Mouse (Mus musculus) spleen, adult 2 months (tissue): ENCODE results near the gene Zbtb34. TPM values are rescaled to one million over a fixed set of nuclear protein-coding genes. Genes with fewer than 3 reads are reported as not detected.

ENCODE experiments used
- DNase-seq, 2 experiments: peaks; one replicate each; pipeline versions ENCODE4 v3.0.0 to v3.0.0-alpha.2; 2012 to 2021; ENCODE audit warnings: low spot score in 2 of 2, low read depth in 1 of 2
- H3K27ac ChIP-seq: fragments of 200-500 bp; 2 replicates; pipeline ENCODE4 v1.5.1; 2012; ENCODE audit warnings: low read length, inconsistent platforms; ENCODE audit not compliant: insufficient read depth
- H3K27me3 ChIP-seq: fragments of 200-500 bp; 2 replicates; pipeline ENCODE4 v1.6.1; 2012; ENCODE audit warnings: mild to moderate bottlenecking, moderate library complexity, low read length, inconsistent platforms; ENCODE audit not compliant: control insufficient read depth, insufficient read depth
- H3K36me3 ChIP-seq: fragments of 200-500 bp; 2 replicates; pipeline ENCODE4 v1.6.1; 2012; ENCODE audit warnings: mild to moderate bottlenecking, low read length, inconsistent platforms; ENCODE audit not compliant: control insufficient read depth, insufficient read depth
- H3K4me1 ChIP-seq: fragments of 200-500 bp; 2 replicates; pipeline ENCODE4 v1.6.1; 2011; ENCODE audit warnings: inconsistent platforms; ENCODE audit not compliant: control insufficient read depth, insufficient read depth, insufficient read length
- H3K4me3 ChIP-seq: fragments of 200-500 bp; 2 replicates; pipeline ENCODE4 v1.5.1; 2011; ENCODE audit warnings: mild to moderate bottlenecking, inconsistent platforms; ENCODE audit not compliant: insufficient read depth, insufficient read length; ENCODE audit errors: extremely low read depth
- CTCF ChIP-seq: fragments of 200-500 bp; IDR thresholded peaks from 2 replicates; pipeline ENCODE4 v1.5.1; 2011; ENCODE audit warnings: mild to moderate bottlenecking, inconsistent platforms; ENCODE audit not compliant: insufficient read depth, insufficient read length, insufficient replicate concordance; ENCODE audit errors: extremely low read depth
- POLR2A ChIP-seq: fragments of 200-500 bp; IDR thresholded peaks from 2 replicates; pipeline ENCODE4 v1.6.1; 2011; ENCODE audit warnings: low read depth, low read length, inconsistent platforms
- WGBS: fragments of 180-500 bp; shearing (Covaris S2); methylation state at CpG from one replicate; pipeline ENCODE4 v1.1.7; 2018; 5-methylcytosine and 5-hydroxymethylcytosine counted together
- polyA plus RNA-seq: library from polyadenylated mRNA; depleted of rRNA; stranded (reverse); fragments of >200 nt; gene quantifications from 2 replicates; pipeline ENCODE4 v1.2.3, GENCODE M21; 2012; rRNA removed

The Zbtb34 gene
- polyA plus RNA-seq, 1 experiment: 6.5 TPM

- DNase-seq: no peak
- no peaks in the 10 kb centered on the region for H3K4me1 ChIP-seq
- WGBS: 95% methylated on average over 4 of the region's 4 CpGs
- H3K4me3 ChIP-seq: no peak overlapping the region
- no peak overlapping the region for H3K27ac ChIP-seq
- H3K36me3 ChIP-seq: no peaks in the 10 kb centered on the region; the same call in 1 of the 2 replicates
- H3K27me3 ChIP-seq: no peaks in the 10 kb centered on the region
- no peak for TF ChIP-seq POLR2A
- TF ChIP-seq CTCF: no peak
These were observed 66.5 kb downstream of the Zbtb34 start for GRCm38 (mm10) chr2:33364656-33365055.

- no peaks in the 10 kb centered on the region for H3K27me3 ChIP-seq
- WGBS: 92% methylated on average over 4 of the region's 4 CpGs
- H3K4me3 ChIP-seq: no peak overlapping the region
- DNase-seq: no peak
- H3K27ac ChIP-seq: no peak overlapping the region
- no peak for TF ChIP-seq POLR2A
- TF ChIP-seq CTCF: no peak
- H3K4me1 ChIP-seq: no peaks in the 10 kb centered on the region
- H3K36me3 ChIP-seq: no peaks in the 10 kb centered on the region; the same call in 1 of the 2 replicates
These were observed 67.2 kb downstream of the Zbtb34 start for GRCm38 (mm10) chr2:33363890-33364289.

- DNase-seq: no peak
- no peak overlapping the region for H3K4me3 ChIP-seq
- H3K4me1 ChIP-seq: no peaks in the 10 kb centered on the region
- no peak for TF ChIP-seq CTCF
- no peak for TF ChIP-seq POLR2A
- no peak overlapping the region for H3K27ac ChIP-seq
- WGBS: 81% methylated on average over 9 of the region's 9 CpGs
- no peaks in the 10 kb centered on the region for H3K36me3 ChIP-seq
- H3K27me3 ChIP-seq: no peaks in the 10 kb centered on the region
These were observed 69.9 kb downstream of the Zbtb34 start for GRCm38 (mm10) chr2:33361139-33361716.

- DNase-seq: no peak
- Histone ChIP-seq H3K27me3 (no peaks in the 10 kb centered on the region), H3K4me3 (no peak overlapping the region), H3K27ac (no peak overlapping the region), H3K36me3 (no peaks in the 10 kb centered on the region), H3K4me1 (no peaks in the 10 kb centered on the region)
- 87% methylated on average over 3 of the region's 3 CpGs for WGBS
- TF ChIP-seq CTCF (no peak), POLR2A (no peak)
These were observed 70.6 kb downstream of the Zbtb34 start for GRCm38 (mm10) chr2:33360564-33360963.

GRCm38 (mm10) chr2:33359184-33359583 is 71.9 kb downstream of the Zbtb34 start:
- no peak for TF ChIP-seq CTCF
- no peak for TF ChIP-seq POLR2A
- no peak overlapping the region for H3K4me3 ChIP-seq
- peaks cover 2% of the 10 kb centered on the region; the same call in 1 of the 2 replicates for H3K4me1 ChIP-seq
- 37% methylated on average over 8 of the region's 8 CpGs for WGBS
- H3K27me3 ChIP-seq: no peaks in the 10 kb centered on the region
- no peaks in the 10 kb centered on the region for H3K36me3 ChIP-seq
- no peak for DNase-seq
- no peak overlapping the region for H3K27ac ChIP-seq

GRCm38 (mm10) chr2:33357250-33357838 is 73.8 kb downstream of the Zbtb34 start:
- 94% methylated on average over 7 of the region's 7 CpGs for WGBS
- no peak for TF ChIP-seq POLR2A
- TF ChIP-seq CTCF: no peak
- DNase-seq: no peak
- Histone ChIP-seq H3K27ac (no peak overlapping the region), H3K4me1 (peaks cover 15% of the 10 kb centered on the region; the same call in 1 of the 2 replicates), H3K4me3 (no peak overlapping the region), H3K27me3 (no peaks in the 10 kb centered on the region), H3K36me3 (no peaks in the 10 kb centered on the region)

Other genes starting within 250 kb of the Zbtb34 start
- gene Angptl2, start 215.3 kb downstream of the Zbtb34 start, polyA plus RNA-seq: 36.2 and 39.6 TPM in 2 replicates
- gene Ralgps1, start 59.8 kb downstream of the Zbtb34 start, polyA plus RNA-seq: 4.5 and 4.8 TPM in 2 replicates
- 5.6 and 5.9 TPM in 2 replicates for gene Zbtb43, start 37.2 kb upstream of the Zbtb34 start, polyA plus RNA-seq
- gene Lmx1b, start 209.2 kb upstream of the Zbtb34 start, polyA plus RNA-seq: not detected in 2 replicates